Mouse (Mus musculus) large intestine, adult 2 months (tissue): ENCODE measurements at regions not wholly inside any gene's neighbourhood (a gene's known extent, or its start where the extent isn't known, plus 50 kb on each side); places are given as distances from the start of the nearest gene placed in this dataset.
A peak's percentile ranks its signal among the peaks of the same experiment; 100 is the strongest.

Source experiments
- DNase-seq: peaks from one replicate; pipeline ENCODE4 v3.0.0-alpha.2; 2012; ENCODE audit warnings: low read depth, low spot score
- WGBS: fragments of 180-500 bp; shearing (Covaris S2); methylation state at CpG from one replicate; pipeline ENCODE4 v1.1.7; 2018; 5-methylcytosine and 5-hydroxymethylcytosine counted together

GRCm38 (mm10) chr8:89314907-89315306 is 270.9 kb upstream of the Sall1 start:
- no peak for DNase-seq
- 93% methylated on average over 3 of the region's 3 CpGs for WGBS

DNA sequence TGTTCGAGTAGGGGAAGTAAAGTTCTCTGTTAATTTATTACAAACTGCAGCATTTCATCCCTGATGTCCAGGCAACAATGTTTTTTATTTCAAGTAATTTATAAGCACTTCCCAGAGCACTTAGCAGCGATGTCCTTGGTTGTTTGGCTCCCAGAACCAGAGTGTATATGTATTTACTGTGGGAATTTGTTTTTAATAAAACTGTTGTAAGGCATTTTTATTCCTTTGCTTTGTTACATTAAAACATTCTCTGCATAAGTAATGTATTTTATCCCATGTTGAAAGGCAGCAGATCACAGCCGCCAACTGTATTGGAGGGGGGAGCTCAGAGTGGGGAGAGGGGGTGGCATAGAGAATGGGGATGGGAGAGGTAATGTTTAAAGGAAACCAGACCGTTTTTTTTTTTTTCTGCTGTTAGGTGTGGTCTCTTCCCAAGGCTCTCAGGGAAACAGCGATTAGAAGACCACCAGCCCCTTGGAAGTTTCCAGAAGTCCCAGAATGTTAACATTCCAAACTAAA is 266.8 kb upstream of the Sall1 start:
- WGBS, result 48% methylated on average over 5 of the region's 5 CpGs
- no peak for DNase-seq

- 50% methylated on average over 4 of the region's 4 CpGs for whole genome bisulfite sequencing
These were observed 265.6 kb upstream of the Sall1 start for GRCm38 (mm10) chr8:89309591-89309990.

DNA sequence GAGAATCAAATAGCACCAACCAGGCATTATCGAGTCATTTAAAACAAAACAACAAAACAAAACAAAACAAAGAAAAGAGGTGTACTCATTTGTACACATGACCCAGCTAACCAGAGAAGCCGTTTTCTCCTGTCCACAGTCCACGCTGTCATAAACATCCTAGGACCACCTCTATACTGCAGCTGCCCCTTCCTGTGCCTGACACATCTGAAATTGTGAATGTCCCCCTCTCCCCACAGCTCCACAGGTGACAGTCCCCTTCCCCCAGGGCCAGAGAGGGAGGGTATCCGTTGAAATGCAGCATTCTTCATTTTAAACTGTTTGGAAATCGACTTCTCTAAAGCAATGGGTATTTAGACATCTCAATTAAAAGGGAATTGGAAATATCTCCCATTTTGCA is 265.0 kb upstream of the Sall1 start:
- no peak for DNase-seq
- 68% methylated on average over 5 of the region's 5 CpGs for WGBS

More at GRCm38 (mm10) chr8:89309591-89309990, 265.6 kb upstream of the Sall1 start:
- no peak for DNase-seq

- no peak for DNase-seq
- 61% methylated on average over 8 of the region's 8 CpGs for WGBS
These were observed 264.6 kb upstream of the Sall1 start for GRCm38 (mm10) chr8:89308532-89308931.

DNA sequence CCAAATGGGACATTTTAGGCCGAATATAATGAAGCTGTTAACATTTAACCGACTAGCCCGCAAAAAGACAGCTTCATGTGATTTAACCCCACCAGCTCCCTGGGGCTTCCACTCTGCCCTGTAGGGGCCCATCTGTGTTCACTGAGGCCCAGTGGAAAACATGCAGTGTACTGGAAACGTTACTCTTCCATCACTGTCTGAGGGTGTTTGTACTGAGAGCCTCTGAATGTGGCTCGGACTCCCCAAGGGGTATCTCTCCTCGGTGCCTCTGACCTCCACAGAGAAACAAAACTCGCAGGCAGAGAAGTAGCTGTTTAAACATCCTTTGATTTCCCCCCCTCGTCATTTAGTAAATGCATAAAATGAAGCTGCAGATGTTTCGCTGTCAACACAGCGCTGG is 263.6 kb upstream of the Sall1 start:
- WGBS, result 49% methylated on average over 10 of the region's 10 CpGs

DNA sequence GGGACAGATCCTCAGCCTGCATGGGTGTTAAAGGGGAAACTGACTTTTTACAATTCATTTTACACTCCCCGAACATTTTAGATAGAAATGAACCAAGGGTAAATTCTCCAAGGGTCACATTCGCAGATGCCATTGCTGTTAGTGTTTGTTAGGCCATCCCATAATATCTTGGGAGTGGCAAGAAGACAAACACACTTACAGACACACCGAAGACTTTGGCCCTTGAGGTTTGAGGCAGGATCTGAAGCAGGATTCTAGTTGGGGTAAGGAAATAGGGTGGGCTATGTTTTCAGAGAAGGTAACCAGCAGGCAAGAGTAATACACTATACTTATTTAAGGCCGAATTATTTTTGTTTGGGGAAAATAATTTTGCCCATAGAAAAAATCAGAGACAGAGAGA is 263.1 kb upstream of the Sall1 start:
- WGBS, result 31% methylated on average over 4 of the region's 4 CpGs
- DNase-seq, result peak; percentile 29

More for the DNA sequence above, 263.6 kb upstream of the Sall1 start:
- DNase-seq, result no peak

DNA sequence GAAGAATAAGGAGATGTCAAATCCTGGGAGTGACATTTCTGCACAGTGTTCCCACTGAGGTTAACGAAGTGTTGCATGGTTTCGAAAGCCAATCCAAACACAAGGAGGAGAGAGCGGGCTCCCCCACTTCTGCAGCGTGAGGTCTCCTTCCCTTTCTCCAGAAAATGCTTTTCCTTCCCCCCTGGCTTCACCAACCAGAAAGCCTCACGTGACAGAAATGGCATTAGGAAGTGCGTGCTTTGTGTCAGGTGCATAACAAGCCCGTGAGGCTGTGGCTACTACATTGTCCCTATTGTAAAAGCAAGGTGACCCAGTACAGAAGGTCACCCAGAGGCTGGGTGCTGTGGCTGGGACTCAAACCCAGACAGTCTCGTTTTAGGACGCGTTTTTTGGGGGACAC is 260.2 kb upstream of the Sall1 start:
- 80% methylated on average over 10 of the region's 10 CpGs for WGBS
- no peak for DNase-seq

DNA sequence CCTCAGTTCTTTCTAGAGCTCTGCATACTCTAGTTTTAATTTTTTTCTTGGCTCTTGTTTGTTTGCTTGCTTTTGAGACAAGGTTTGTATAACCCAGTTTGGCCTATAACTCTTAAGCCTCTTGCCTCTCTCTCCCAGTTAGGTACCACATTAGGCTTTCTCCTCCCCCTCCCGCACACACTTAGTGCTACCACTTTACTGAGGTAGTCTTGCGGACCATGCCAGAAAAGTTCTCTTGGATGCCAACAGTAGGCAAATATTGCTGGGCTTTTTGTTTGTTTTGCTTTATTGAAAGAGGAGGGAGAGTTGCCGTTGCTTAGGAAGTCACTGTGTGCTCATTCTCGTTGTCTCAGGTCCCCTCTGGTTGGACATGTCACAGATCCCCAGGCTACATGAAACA is 259.4 kb upstream of the Sall1 start:
- WGBS, result 40% methylated on average over 4 of the region's 4 CpGs
- DNase-seq, result no peak

GRCm38 (mm10) chr8:89299637-89300036 is 255.7 kb upstream of the Sall1 start:
- 82% methylated on average over 4 of the region's 4 CpGs for WGBS
- no peak for DNase-seq

DNA sequence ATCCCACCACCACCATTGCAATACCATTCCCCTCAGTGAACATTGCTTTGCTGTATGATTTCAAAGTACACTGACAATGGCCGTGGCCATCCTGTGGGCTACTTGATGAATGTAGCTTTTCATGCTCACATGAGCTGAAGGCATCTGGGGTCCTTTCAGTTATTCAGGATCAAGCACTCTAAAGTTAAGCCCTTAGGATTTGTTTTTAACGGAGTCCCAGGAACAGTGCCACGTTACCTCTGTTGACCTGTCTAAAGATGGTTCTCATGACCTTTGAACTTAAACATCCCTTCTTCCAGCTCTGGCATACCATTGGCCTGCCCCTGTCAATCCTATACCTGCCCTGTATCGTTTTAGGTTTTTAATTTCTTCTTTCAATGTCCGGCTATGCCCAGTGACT is 251.7 kb upstream of the Sall1 start:
- no peak for DNase-seq
- WGBS, result 69% methylated on average over 5 of the region's 5 CpGs

- no peak for DNase-seq
- WGBS, result 37% methylated on average over 5 of the region's 5 CpGs
These were observed 245.1 kb upstream of the Sall1 start for GRCm38 (mm10) chr8:89289017-89289416.

- 45% methylated on average over 14 of the region's 14 CpGs for WGBS
- DNase-seq, result no peak
These were observed 241.1 kb upstream of the Sall1 start for GRCm38 (mm10) chr8:89284871-89285564.

GRCm38 (mm10) chr8:89283105-89284096 is 239.4 kb upstream of the Sall1 start:
- WGBS, result 90% methylated on average over 17 of the region's 17 CpGs
- no peak for DNase-seq

DNA sequence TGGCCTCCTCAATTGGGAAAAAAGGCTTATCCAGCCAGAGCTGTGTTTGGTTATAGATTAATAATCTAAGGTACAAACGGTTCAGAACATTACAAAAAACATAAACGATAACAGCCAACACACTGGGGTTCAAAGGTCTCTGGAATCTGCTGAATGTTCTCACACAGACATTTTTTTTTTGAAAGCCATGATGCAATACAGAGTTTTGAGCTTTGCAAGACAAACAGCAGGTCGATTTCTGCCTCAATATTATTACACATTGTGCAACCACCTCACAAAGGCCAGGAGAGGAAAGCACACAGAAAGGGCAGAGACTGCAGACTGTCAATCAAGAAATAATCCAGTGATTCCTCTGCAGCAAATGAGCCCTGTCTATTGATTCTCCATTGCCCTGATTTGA is 235.9 kb upstream of the Sall1 start:
- DNase-seq, result no peak
- 24% methylated on average over 3 of the region's 3 CpGs for WGBS

DNA sequence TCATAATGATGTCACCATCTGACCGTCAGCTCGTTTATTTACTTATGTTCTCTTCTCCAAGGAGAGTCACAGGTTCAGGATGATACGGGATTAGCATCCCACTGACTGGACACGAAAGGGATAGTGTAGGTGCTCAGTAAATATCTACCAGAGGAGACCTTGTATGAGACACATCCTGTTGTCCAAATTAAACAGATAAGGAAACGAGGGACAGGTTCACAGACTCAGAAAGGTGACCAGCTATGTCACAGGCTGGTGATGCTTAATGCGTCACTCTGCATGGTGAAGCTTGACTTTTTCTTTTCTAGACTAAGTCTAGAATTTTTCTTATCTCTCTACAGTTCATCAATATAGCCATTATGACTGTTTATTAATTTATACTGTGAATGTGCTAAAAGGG is 235.2 kb upstream of the Sall1 start:
- WGBS, result 78% methylated on average over 6 of the region's 6 CpGs
- DNase-seq, result no peak

DNA sequence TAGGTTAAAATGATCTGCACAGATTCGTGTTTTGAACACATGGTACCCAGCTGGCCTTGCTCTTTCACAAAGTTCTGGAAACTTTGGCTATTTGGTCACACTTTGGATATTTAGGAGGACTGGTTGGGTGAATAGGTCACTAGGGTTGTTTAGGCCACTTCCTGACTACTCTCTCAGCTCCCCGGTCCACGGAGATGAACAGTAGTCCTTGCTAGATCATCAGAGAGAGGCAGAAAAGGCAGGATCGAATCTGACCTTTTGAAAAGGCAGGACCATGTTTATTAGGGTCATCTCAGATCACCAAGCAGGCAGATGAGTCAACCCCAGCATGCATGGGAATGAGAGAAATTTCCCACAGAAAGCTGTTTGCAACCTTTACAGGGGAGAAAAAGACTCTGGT is 229.3 kb upstream of the Sall1 start:
- DNase-seq, result no peak
- WGBS, result 68% methylated on average over 4 of the region's 4 CpGs

DNA sequence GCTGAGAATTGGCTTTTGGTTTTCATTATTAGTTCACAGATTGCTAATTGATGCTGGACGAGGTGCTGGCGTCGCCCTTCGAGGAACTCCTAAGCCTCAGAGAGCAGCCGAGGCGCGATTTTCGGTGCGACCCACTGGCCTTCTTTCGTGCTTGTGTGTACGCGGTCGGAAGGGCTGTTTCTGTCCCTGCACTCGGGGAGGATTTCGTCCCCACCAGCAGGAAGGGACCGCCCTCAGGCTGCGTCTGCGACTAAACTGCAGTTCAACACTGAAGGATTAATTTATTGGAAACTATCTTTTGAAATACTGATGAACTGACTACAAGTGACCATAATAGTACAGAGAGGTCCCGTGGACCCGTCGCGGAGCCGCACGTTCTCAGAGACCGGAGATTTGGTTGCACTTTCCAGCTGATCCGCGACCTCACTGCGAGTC is 228.4 kb upstream of the Sall1 start:
- no peak for DNase-seq
- WGBS, result 6% methylated on average over 28 of the region's 28 CpGs

- no peak for DNase-seq
- WGBS, result 63% methylated on average over 22 of the region's 22 CpGs
These were observed 227.7 kb upstream of the Sall1 start for GRCm38 (mm10) chr8:89271381-89272355.
